Mouse (Mus musculus): ENCODE data around the gene Atg10. TPM values are rescaled to one million over a fixed set of nuclear protein-coding genes. Genes with fewer than 3 reads are reported as not detected.
A peak's percentile ranks its signal among the peaks of the same experiment; 100 is the strongest.

Atg10 gene
- total and polyA plus RNA-seq, 3 experiments, result 2.0 to 4.3 TPM; not detected in 1

GRCm38 (mm10) chr13:91184226-91184625, 39.5 kb downstream of the Atg10 start:
- H3K27me3 ChIP-seq (ENCODE audit: control insufficient read depth in 1 of 2, insufficient read depth in 2 of 2, low read length in 2 of 2), result no peaks in the 10 kb centered on the region
- H3K9ac ChIP-seq (ENCODE audit: control insufficient read depth, low read depth, low read length, poor library complexity, severe bottlenecking), result no peak overlapping the region
- TF ChIP-seq NELFE (IDR thresholded peaks at IDR 0.05; ENCODE audit: low read depth, low read length) (no peak), SIN3A (IDR thresholded peaks at IDR 0.05; ENCODE audit: low read length) (no peak), MYC (IDR thresholded peaks at IDR 0.05; ENCODE audit: low read depth, low read length) (no peak), MAZ (IDR thresholded peaks at IDR 0.05; ENCODE audit: low read depth, low read length) (no peak), USF2 (IDR thresholded peaks at IDR 0.05; ENCODE audit: borderline replicate concordance in 1 of 2, insufficient read depth in 1 of 2, low read depth in 1 of 2, low read length in 2 of 2) (no peak), RCOR1 (IDR thresholded peaks at IDR 0.05; ENCODE audit: low read depth, low read length) (no peak), POLR2AphosphoS5 (IDR thresholded peaks at IDR 0.05; ENCODE audit: borderline replicate concordance, low read depth, low read length) (no peak), UBTF (IDR thresholded peaks at IDR 0.05; ENCODE audit: borderline replicate concordance, insufficient read depth, low read depth, low read length) (no peak), EP300 (IDR thresholded peaks at IDR 0.05; ENCODE audit: low read depth in 1 of 2, low read length in 2 of 2) (no peak), TBP (IDR thresholded peaks at IDR 0.05; ENCODE audit: low read depth, low read length) (no peak), ETS1 (IDR thresholded peaks at IDR 0.05; ENCODE audit: low read depth, low read length) (no peak), POLR2A (IDR thresholded peaks at IDR 0.05; ENCODE audit: control insufficient read depth in 1 of 2, insufficient read depth in 1 of 2, low read depth in 1 of 2, low read length in 2 of 2, poor library complexity in 1 of 2) (no peak), HCFC1 (IDR thresholded peaks at IDR 0.05; ENCODE audit: low read depth, low read length) (no peak), GABPA (IDR thresholded peaks at IDR 0.05; ENCODE audit: low read depth, low read length) (no peak), TCF12 (IDR thresholded peaks at IDR 0.05; ENCODE audit: low read depth, low read length) (no peak), BHLHE40 (IDR thresholded peaks at IDR 0.05; ENCODE audit: borderline replicate concordance, low read depth, low read length) (no peak)
- H3K36me3 ChIP-seq (ENCODE audit: control insufficient read depth in 1 of 2, insufficient read depth in 2 of 2, low read length in 2 of 2), result peaks cover 0 to 22% of the 10 kb centered on the region in 2 experiments; a peak in 2 of 4 replicates
- no peaks in the 10 kb centered on the region for H3K79me2 ChIP-seq (ENCODE audit: control insufficient read depth, insufficient read depth, low read length, poor library complexity)
- no peaks in the 10 kb centered on the region for H3K9me3 ChIP-seq (replicated peaks; ENCODE audit: insufficient read depth, low read length)
- H3K4me1 ChIP-seq (ENCODE audit: control insufficient read depth in 1 of 2, insufficient read depth in 2 of 2, low read length in 2 of 2), result peaks cover 18 to 27% of the 10 kb centered on the region in 2 experiments
- H3K4me3 ChIP-seq (ENCODE audit: control insufficient read depth in 1 of 2, insufficient read depth in 1 of 2, low read depth in 2 of 2, low read length in 2 of 2), result no peak overlapping the region
- peak; percentile 51 for DNase-seq (ENCODE audit: low read depth, low spot score)
- H3K27ac ChIP-seq (ENCODE audit: control insufficient read depth, low read depth, low read length), result peak overlapping the region; percentile 22; the same call in 1 of the 2 replicates

DNA sequence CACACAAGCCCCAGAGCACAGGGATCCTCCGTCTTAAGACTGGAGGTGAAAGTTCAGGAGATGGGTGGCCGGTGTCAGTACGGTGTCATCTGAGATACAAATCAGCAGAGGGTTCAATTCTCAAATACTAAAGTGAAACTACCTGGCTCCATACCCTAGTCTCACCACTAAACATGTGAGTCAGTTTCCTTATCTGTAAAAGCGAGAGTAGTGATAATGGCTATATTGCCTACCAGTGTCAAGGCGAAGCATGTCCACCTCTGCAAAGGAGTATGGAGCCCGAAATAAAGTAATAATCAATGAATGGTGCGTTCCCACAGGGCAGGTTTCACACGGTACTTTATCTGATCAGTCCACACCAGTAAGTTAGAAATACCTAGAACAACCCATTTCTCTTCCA, 43.4 kb downstream of the Atg10 start:
- peaks cover 0 to 17% of the 10 kb centered on the region in 2 experiments; a peak in 2 of 4 replicates for H3K36me3 ChIP-seq (ENCODE audit: control insufficient read depth in 1 of 2, insufficient read depth in 2 of 2, low read length in 2 of 2)
- peak overlapping the region; percentile 63 for H3K9ac ChIP-seq (ENCODE audit: control insufficient read depth, low read depth, low read length, poor library complexity, severe bottlenecking)
- peak overlapping the region; percentile 18; the same call in 1 of the 2 replicates for H3K27ac ChIP-seq (ENCODE audit: control insufficient read depth, low read depth, low read length)
- no peaks in the 10 kb centered on the region for H3K27me3 ChIP-seq (ENCODE audit: control insufficient read depth in 1 of 2, insufficient read depth in 2 of 2, low read length in 2 of 2)
- peak; percentile 53 for DNase-seq (ENCODE audit: low read depth, low spot score)
- peaks cover 12 to 22% of the 10 kb centered on the region in 2 experiments for H3K4me1 ChIP-seq (ENCODE audit: control insufficient read depth in 1 of 2, insufficient read depth in 2 of 2, low read length in 2 of 2)
- peak overlapping the region; percentile 64 to 83 for H3K4me3 ChIP-seq (ENCODE audit: control insufficient read depth in 1 of 2, insufficient read depth in 1 of 2, low read depth in 2 of 2, low read length in 2 of 2)
- H3K79me2 ChIP-seq (ENCODE audit: control insufficient read depth, insufficient read depth, low read length, poor library complexity), result no peaks in the 10 kb centered on the region
- no peaks in the 10 kb centered on the region for H3K9me3 ChIP-seq (replicated peaks; ENCODE audit: insufficient read depth, low read length)
- peak; percentile 31; the same call in 1 of the 2 replicates for TF ChIP-seq MYC (IDR thresholded peaks at IDR 0.05; ENCODE audit: low read depth, low read length)
- TF ChIP-seq ZMIZ1 (IDR thresholded peaks at IDR 0.05; ENCODE audit: low read depth, low read length), result no peak
- no peak for TF ChIP-seq GABPA (IDR thresholded peaks at IDR 0.05; ENCODE audit: low read depth, low read length)
- TF ChIP-seq GATA1 (IDR thresholded peaks at IDR 0.05; ENCODE audit: low read depth, low read length), result peak; percentile 84
- 0 out of 2 replicates have a peak, but pooled peaks have one; percentile 7 for TF ChIP-seq TCF12 (IDR thresholded peaks at IDR 0.05; ENCODE audit: low read depth, low read length)
- TF ChIP-seq USF1 (IDR thresholded peaks at IDR 0.05; ENCODE audit: low read depth, low read length), result no peak
- TF ChIP-seq BHLHE40 (IDR thresholded peaks at IDR 0.05; ENCODE audit: borderline replicate concordance, low read depth, low read length), result peak; percentile 29; the same call in 1 of the 2 replicates
- TF ChIP-seq RCOR1 (IDR thresholded peaks at IDR 0.05; ENCODE audit: low read depth, low read length), result no peak
- TF ChIP-seq ETS1 (IDR thresholded peaks at IDR 0.05; ENCODE audit: low read depth, low read length), result peak; percentile 77

Measured in MEL (cell line).